Mouse (Mus musculus): ENCODE measurements at regions not wholly inside any gene's neighbourhood (a gene's known extent, or its start where the extent isn't known, plus 50 kb on each side); places are given as distances from the start of the nearest gene placed in this dataset.

DNA sequence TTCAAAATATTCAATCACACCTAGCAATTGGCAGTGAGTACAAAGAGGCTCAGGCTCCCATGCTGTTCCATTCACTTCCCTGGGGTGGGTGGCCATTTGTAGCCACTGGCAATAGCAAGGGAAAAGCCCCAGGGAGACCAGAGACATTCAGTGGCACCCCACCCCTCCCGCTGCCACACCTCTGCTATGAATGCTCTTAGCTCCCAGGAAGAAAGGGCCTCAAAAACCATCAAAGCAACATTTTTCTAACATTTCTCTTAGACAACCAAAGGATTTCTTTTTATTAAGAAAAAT, 152.2 kb downstream of the Gm11361 start:
- no peak for TF ChIP-seq HCFC1 (IDR thresholded peaks at IDR 0.05; ENCODE audit: borderline replicate concordance, insufficient read depth, low read length)
- no peak for TF ChIP-seq ZNF384 (IDR thresholded peaks at IDR 0.05; ENCODE audit: low read depth, low read length)
- no peak for TF ChIP-seq ZC3H11A (IDR thresholded peaks at IDR 0.05; ENCODE audit: borderline replicate concordance, low read depth, low read length)

Measured in ES-E14 (cell line).